Mouse (Mus musculus) heart, adult 8-10 months (tissue): ENCODE results near the gene Prokr2. TPM values are rescaled to one million over a fixed set of nuclear protein-coding genes. Genes with fewer than 3 reads are reported as not detected.

Experiments
- DNase-seq: peaks from one replicate; pipeline ENCODE4 v3.0.0; 2022; ENCODE audit warnings: low spot score
- total RNA-seq, 4 experiments: library from RNA; stranded (reverse); gene quantifications; 2 replicates each; pipeline ENCODE4 v1.2.4; 2022

The Prokr2 gene
- under 1 TPM; 0.08 to 0.22 (median 0.09) TPM for total RNA-seq

GRCm38 (mm10) chr2:132385194-132385838, at the start of gene Prokr2:
Gene Prokr2, minus strand, starts transcription at chr2:132385447.
- DNase-seq: no peak

- no peak for DNase-seq
Observed at GRCm38 (mm10) chr2:132427160-132427941, 42.1 kb upstream of the Prokr2 start.

GRCm38 (mm10) chr2:132425576-132425975, 40.3 kb upstream of the Prokr2 start:
- no peak for DNase-seq

- no peak for DNase-seq
Observed at GRCm38 (mm10) chr2:132423411-132424047, 38.3 kb upstream of the Prokr2 start.

- no peak for DNase-seq
Observed at GRCm38 (mm10) chr2:132422846-132423245, 37.6 kb upstream of the Prokr2 start.

- DNase-seq: no peak
Observed at GRCm38 (mm10) chr2:132418414-132418813, 33.2 kb upstream of the Prokr2 start.

- no peak for DNase-seq
Observed at GRCm38 (mm10) chr2:132410126-132410525, 24.9 kb upstream of the Prokr2 start.

- DNase-seq: no peak
Observed at GRCm38 (mm10) chr2:132398136-132398535, 12.9 kb upstream of the Prokr2 start.

GRCm38 (mm10) chr2:132395753-132396152, 10.5 kb upstream of the Prokr2 start:
- DNase-seq: no peak

GRCm38 (mm10) chr2:132390607-132391160, 5.4 kb upstream of the Prokr2 start:
- no peak for DNase-seq

GRCm38 (mm10) chr2:132389562-132389961, 4.3 kb upstream of the Prokr2 start:
- DNase-seq: no peak

GRCm38 (mm10) chr2:132384511-132385193, 595 bp downstream of the Prokr2 start:
- no peak for DNase-seq

GRCm38 (mm10) chr2:132382308-132382707, 2.9 kb downstream of the Prokr2 start:
- no peak for DNase-seq

GRCm38 (mm10) chr2:132379690-132380089, 5.6 kb downstream of the Prokr2 start:
- no peak for DNase-seq

- DNase-seq: no peak
Observed at GRCm38 (mm10) chr2:132378602-132379150, 6.6 kb downstream of the Prokr2 start.

- no peak for DNase-seq
Observed at GRCm38 (mm10) chr2:132377436-132377835, 7.8 kb downstream of the Prokr2 start.

- no peak for DNase-seq
Observed at GRCm38 (mm10) chr2:132375721-132376120, 9.5 kb downstream of the Prokr2 start.

- DNase-seq: no peak
Observed at GRCm38 (mm10) chr2:132375135-132375534, 10.1 kb downstream of the Prokr2 start.

- no peak for DNase-seq
Observed at GRCm38 (mm10) chr2:132373748-132374147, 11.5 kb downstream of the Prokr2 start.

- no peak for DNase-seq
Observed at GRCm38 (mm10) chr2:132368433-132368832, 16.8 kb downstream of the Prokr2 start.

- no peak for DNase-seq
Observed at GRCm38 (mm10) chr2:132343846-132344245, 41.4 kb downstream of the Prokr2 start.
